In genomic region chr1:151594906-151595305, GRCm38 (mm10) we compare ENCODE assay signal across 22 mouse cellular contexts. TPM values are rescaled to one million over a fixed set of nuclear protein-coding genes. Genes with fewer than 3 reads are reported as not detected.
A peak's percentile ranks its signal among the peaks of the same experiment; 100 is the strongest.
DNase-seq lines count a peak whose midpoint lies in the region; ATAC-seq lines count a peak whose summit lies in the region.
"Had no signal": no experiment of that assay in that cellular context is flagged by ENCODE, and none has a peak within 500 bp of the region (broad histone marks: within the 10 kb centered on the region; RNA-seq: fewer than 3 reads in every experiment).

No protein-coding gene starts in this region.

- H3K9me3 ChIP-seq in heart, embryonic 14.5 days (ENCODE audit: control insufficient read depth, low read length), result no peaks in the 10 kb centered on the region
- H3K9me3 ChIP-seq: embryonic facial prominence, embryonic 15.5 days; forebrain, embryonic 10.5 days; heart, embryonic 13.5 days; hindbrain, embryonic 10.5 days; intestine, embryonic 15.5 days had no signal

- no peak overlapping the region for H3K4me3 ChIP-seq in heart, embryonic 14.5 days (ENCODE audit: control insufficient read depth in 1 of 2, insufficient read depth in 1 of 2, low read depth in 1 of 2, low read length in 2 of 2)
- H3K4me3 ChIP-seq: embryonic facial prominence, embryonic 15.5 days; erythroblast, embryonic 14.5 days; forebrain, embryonic 10.5 days; heart, embryonic 13.5 days; hindbrain, embryonic 10.5 days; intestine, embryonic 15.5 days had no signal

- H3K9ac ChIP-seq in heart, embryonic 14.5 days (ENCODE audit: low read length), result no peak overlapping the region
- H3K9ac ChIP-seq: embryonic facial prominence, embryonic 15.5 days; heart, embryonic 13.5 days; hindbrain, embryonic 14.5 days; intestine, embryonic 15.5 days had no signal

- intact Hi-C loops in heart, postnatal 36 days (cut with DNase I), result no loop called here

- no peak overlapping the region for H3K4me2 ChIP-seq in heart, embryonic 14.5 days (ENCODE audit: low read length)
- H3K4me2 ChIP-seq: embryonic facial prominence, embryonic 15.5 days; heart, embryonic 13.5 days; hindbrain, embryonic 14.5 days; intestine, embryonic 15.5 days had no signal

- H3K27me3 ChIP-seq in heart, embryonic 14.5 days (ENCODE audit: control insufficient read depth, insufficient read depth, low read length), result no peaks in the 10 kb centered on the region
- H3K27me3 ChIP-seq: embryonic facial prominence, embryonic 15.5 days; heart, embryonic 13.5 days; intestine, embryonic 15.5 days had no signal

- DNase-seq in heart, postnatal 36 days, result no peak
- peak; percentile 19 for DNase-seq in heart, postnatal 4 days
- no peak for DNase-seq in heart, adult 9 months (ENCODE audit: low spot score in 2 of 2)
- DNase-seq in lung, postnatal 36 days, result peak; percentile 45
- no peak for DNase-seq in lung, postnatal 14 days
- no peak for DNase-seq in thymus, postnatal 25 days
- DNase-seq: adrenal gland, adult 2 months; adrenal gland, postnatal 25 days; cerebellum, adult 11 months; cerebellum, adult 8-10 months; cerebellum, postnatal 14 days; embryo, embryonic 11 days; kidney, adult 18-20 months had no signal

- H3K27ac ChIP-seq in heart, embryonic 14.5 days (replicated peaks in 1 of 2; ENCODE audit: control insufficient read depth in 1 of 2, insufficient read depth in 1 of 2, low read depth in 2 of 2, low read length in 2 of 2), result peak overlapping the region; percentile 39 to 57; a peak in 2 of 4 replicates
- H3K27ac ChIP-seq: embryonic facial prominence, embryonic 15.5 days; forebrain, embryonic 10.5 days; heart, embryonic 13.5 days; hindbrain, embryonic 10.5 days; hindbrain, embryonic 14.5 days; intestine, embryonic 15.5 days had no signal

- peaks cover 6 to 17% of the 10 kb centered on the region in 2 experiments for H3K4me1 ChIP-seq in heart, embryonic 14.5 days (ENCODE audit: control insufficient read depth in 2 of 2, insufficient read depth in 2 of 2, low read length in 2 of 2)
- H3K4me1 ChIP-seq: intestine, embryonic 15.5 days had no signal

- no peak for ATAC-seq in heart, embryonic 14.5 days (ENCODE audit: insufficient number of reproducible peaks, insufficient read depth, low FRiP score, low read depth)
- ATAC-seq: forebrain, embryonic 14.5 days; intestine, embryonic 15.5 days had no signal

- 50% methylated on average over 4 of the region's 4 CpGs for WGBS in heart, embryonic 14.5 days

- no peaks in the 10 kb centered on the region for H3K36me3 ChIP-seq in heart, embryonic 14.5 days (ENCODE audit: control insufficient read depth, insufficient read depth, low read length)
- H3K36me3 ChIP-seq: embryonic facial prominence, embryonic 15.5 days; forebrain, embryonic 10.5 days; heart, embryonic 13.5 days; hindbrain, embryonic 10.5 days; intestine, embryonic 15.5 days had no signal

RNA-seq across cellular contexts. Expression of gene Fam129a, which starts 23.9 kb away (rescaled TPM):
- polyA plus RNA-seq in heart, embryonic 14.5 days (2014; fragmentation: Nextera tagmentation; extraction: Ambion mirVana), result 4.4 and 5.8 TPM in 2 replicates
- total RNA-seq in heart, postnatal 36 days (2021), result 10 to 100 TPM; 12.8 to 18.2 TPM
- total RNA-seq in heart, postnatal 4 days (2021), result 10 to 100 TPM; 37.7 to 39.9 TPM

Comparison
In these comparisons a context has a peak if more than half of its experiments do, and no peak if none do; other contexts are left out.
1. DNase-seq: peak in heart, postnatal 4 days (single experiment) and lung, postnatal 36 days (single experiment); none in heart, postnatal 36 days (0 of 2), heart, adult 9 months (0 of 2), lung, postnatal 14 days (single experiment) and thymus, postnatal 25 days (single experiment).